Mouse (Mus musculus) E14TG2a.4 (cell line): ENCODE data around the gene Wwp2.
A peak's percentile ranks its signal among the peaks of the same experiment; 100 is the strongest.

Experiments used
- H3K27me3 ChIP-seq: 2 replicates; pipeline ENCODE4 v1.6.1; 2014; ENCODE audit warnings: low read length, control low read depth; ENCODE audit not compliant: insufficient read depth
- H3K36me3 ChIP-seq: 2 replicates; pipeline ENCODE4 v1.6.1; 2014; ENCODE audit warnings: low read length, control low read depth; ENCODE audit not compliant: insufficient read depth
- H3K4me1 ChIP-seq: replicated peaks from 2 replicates; pipeline ENCODE4 v1.6.1; 2014; ENCODE audit warnings: low read depth, low read length, control low read depth
- H3K4me3 ChIP-seq: replicated peaks from 2 replicates; pipeline ENCODE4 v1.5.1; 2014; ENCODE audit warnings: mild to moderate bottlenecking, low read length
- H3K9me3 ChIP-seq: 2 replicates; pipeline ENCODE4 v1.6.1; 2014; ENCODE audit warnings: low read length, control low read depth
- CTCF ChIP-seq: conservative IDR thresholded peaks from 2 replicates; pipeline ENCODE4 v1.5.1; 2014; ENCODE audit warnings: low read length
- NANOG ChIP-seq: IDR thresholded peaks from 2 replicates; pipeline ENCODE4 v1.6.1; 2014; ENCODE audit warnings: borderline replicate concordance, low read length, mixed read lengths
- POU5F1 ChIP-seq: IDR thresholded peaks from 2 replicates; pipeline ENCODE4 v1.6.1; 2014; ENCODE audit warnings: low read length, borderline replicate concordance

Wwp2 gene

DNA sequence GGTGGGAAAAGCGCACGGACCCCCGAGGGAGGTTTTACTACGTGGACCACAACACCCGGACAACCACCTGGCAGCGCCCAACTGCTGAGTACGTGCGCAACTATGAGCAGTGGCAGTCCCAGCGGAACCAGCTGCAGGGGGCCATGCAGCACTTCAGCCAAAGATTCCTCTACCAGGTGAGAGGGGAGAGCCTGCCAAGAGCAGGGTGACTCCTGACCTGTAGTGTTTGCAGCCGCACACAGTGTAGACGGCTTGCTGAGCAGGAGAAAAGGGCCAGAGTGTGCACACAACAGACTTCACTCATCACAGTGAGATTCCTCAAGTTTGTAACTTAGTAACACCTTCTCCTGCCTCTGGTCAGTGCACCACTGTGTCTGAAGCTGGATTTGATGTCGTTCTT lies 104.5 kb downstream of the Wwp2 start:
- H3K27me3 ChIP-seq: no peaks in the 10 kb centered on the region
- no peaks in the 10 kb centered on the region for H3K9me3 ChIP-seq
- no peak for TF ChIP-seq POU5F1
- H3K36me3 ChIP-seq: peaks cover 79% of the 10 kb centered on the region
- H3K4me1 ChIP-seq: peaks cover 24% of the 10 kb centered on the region
- H3K4me3 ChIP-seq: no peak overlapping the region

GRCm38 (mm10) chr8:107541369-107541768 lies 105.2 kb downstream of the Wwp2 start:
- TF ChIP-seq CTCF (no peak), NANOG (no peak), POU5F1 (no peak)
- no peak overlapping the region for H3K4me3 ChIP-seq
- H3K36me3 ChIP-seq: peaks cover 81% of the 10 kb centered on the region
- H3K27me3 ChIP-seq: no peaks in the 10 kb centered on the region
- H3K4me1 ChIP-seq: peaks cover 32% of the 10 kb centered on the region
- H3K9me3 ChIP-seq: no peaks in the 10 kb centered on the region

DNA sequence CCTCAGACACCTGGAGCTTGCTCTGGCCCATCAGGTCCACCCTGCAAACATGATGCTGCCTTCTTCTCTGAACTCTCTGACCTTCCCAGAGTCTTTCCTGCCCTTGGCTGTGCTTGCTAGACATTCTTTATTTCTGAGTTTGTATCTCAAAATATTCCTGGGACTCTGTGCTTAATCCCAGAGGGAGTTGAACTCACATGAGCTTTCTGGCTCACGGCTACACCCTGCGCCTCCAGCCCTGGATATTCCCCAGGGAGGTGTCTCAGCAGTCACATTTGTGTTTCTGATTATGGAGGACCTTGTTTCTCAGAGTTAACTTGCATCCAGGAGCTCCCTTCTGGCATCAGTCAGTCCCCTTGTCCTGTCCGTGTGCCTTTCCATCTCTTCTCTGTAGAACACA lies 106.0 kb downstream of the Wwp2 start:
- Histone ChIP-seq H3K4me1 (peaks cover 40% of the 10 kb centered on the region), H3K36me3 (peaks cover 76% of the 10 kb centered on the region), H3K27me3 (no peaks in the 10 kb centered on the region), H3K4me3 (no peak overlapping the region), H3K9me3 (no peaks in the 10 kb centered on the region)
- TF ChIP-seq NANOG (no peak), CTCF (no peak), POU5F1 (no peak)

GRCm38 (mm10) chr8:107543714-107544113 lies 107.5 kb downstream of the Wwp2 start:
- no peaks in the 10 kb centered on the region for H3K27me3 ChIP-seq
- no peak for TF ChIP-seq CTCF
- TF ChIP-seq POU5F1: no peak
- TF ChIP-seq NANOG: no peak

GRCm38 (mm10) chr8:107544211-107544610 lies 108.0 kb downstream of the Wwp2 start:
- TF ChIP-seq NANOG: no peak
- no peak for TF ChIP-seq CTCF
- TF ChIP-seq POU5F1: no peak
- no peaks in the 10 kb centered on the region for H3K9me3 ChIP-seq

More at GRCm38 (mm10) chr8:107543714-107544113, 107.5 kb downstream of the Wwp2 start:
- Histone ChIP-seq H3K4me3 (no peak overlapping the region), H3K9me3 (no peaks in the 10 kb centered on the region), H3K4me1 (peaks cover 46% of the 10 kb centered on the region), H3K36me3 (peaks cover 74% of the 10 kb centered on the region)

GRCm38 (mm10) chr8:107544651-107545174 lies 108.5 kb downstream of the Wwp2 start:
- no peaks in the 10 kb centered on the region for H3K9me3 ChIP-seq
- H3K4me3 ChIP-seq: peak overlapping the region; percentile 41; the same call in 1 of the 2 replicates
- peaks cover 78% of the 10 kb centered on the region for H3K36me3 ChIP-seq
- TF ChIP-seq POU5F1 (no peak), NANOG (no peak), CTCF (no peak)
- peaks cover 46% of the 10 kb centered on the region for H3K4me1 ChIP-seq
- H3K27me3 ChIP-seq: no peaks in the 10 kb centered on the region

More at GRCm38 (mm10) chr8:107544211-107544610, 108.0 kb downstream of the Wwp2 start:
- H3K36me3 ChIP-seq: peaks cover 78% of the 10 kb centered on the region
- no peak overlapping the region for H3K4me3 ChIP-seq
- no peaks in the 10 kb centered on the region for H3K27me3 ChIP-seq
- peaks cover 46% of the 10 kb centered on the region for H3K4me1 ChIP-seq

- Histone ChIP-seq H3K27me3 (no peaks in the 10 kb centered on the region), H3K4me1 (peaks cover 41% of the 10 kb centered on the region), H3K36me3 (peaks cover 78% of the 10 kb centered on the region), H3K4me3 (no peak overlapping the region), H3K9me3 (no peaks in the 10 kb centered on the region)
- no peak for TF ChIP-seq POU5F1
- TF ChIP-seq NANOG: no peak
- TF ChIP-seq CTCF: no peak
Measured at GRCm38 (mm10) chr8:107545621-107546152, 109.5 kb downstream of the Wwp2 start.

- Histone ChIP-seq H3K27me3 (no peaks in the 10 kb centered on the region), H3K4me3 (peak overlapping the region; percentile 64; the same call in 1 of the 2 replicates), H3K9me3 (no peaks in the 10 kb centered on the region), H3K36me3 (peaks cover 78% of the 10 kb centered on the region), H3K4me1 (peaks cover 41% of the 10 kb centered on the region)
- TF ChIP-seq CTCF (no peak), NANOG (no peak), POU5F1 (no peak)
Measured at GRCm38 (mm10) chr8:107546154-107546553, 110.0 kb downstream of the Wwp2 start.

DNA sequence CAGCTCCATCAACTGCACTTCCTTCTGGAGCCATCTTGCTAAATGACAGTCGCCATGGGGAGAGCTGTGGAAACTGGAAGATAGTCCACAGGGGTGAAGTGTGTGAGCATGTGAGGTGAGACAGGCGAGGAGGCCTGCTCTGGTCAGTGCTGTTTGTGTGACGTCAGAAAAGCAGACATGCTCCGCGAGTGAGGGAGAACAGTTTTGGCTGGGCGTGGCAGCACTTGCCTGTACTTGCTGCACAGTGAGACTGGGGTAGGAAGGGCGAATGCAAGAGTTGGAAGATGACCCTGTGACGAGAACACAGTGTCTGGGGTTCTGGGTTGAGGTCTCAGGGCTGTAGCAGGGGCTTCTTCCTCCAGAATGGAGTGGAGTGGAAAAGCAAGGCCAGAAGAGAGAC lies 110.7 kb downstream of the Wwp2 start:
- Histone ChIP-seq H3K36me3 (peaks cover 75% of the 10 kb centered on the region), H3K4me3 (peak overlapping the region; percentile 64), H3K27me3 (no peaks in the 10 kb centered on the region), H3K4me1 (peaks cover 42% of the 10 kb centered on the region), H3K9me3 (no peaks in the 10 kb centered on the region)
- TF ChIP-seq NANOG (no peak), POU5F1 (no peak), CTCF (no peak)
